Mouse (Mus musculus): ENCODE results near the gene Thap11. TPM values are rescaled to one million over a fixed set of nuclear protein-coding genes. Genes with fewer than 3 reads are reported as not detected.

Gene Thap11
- polyA plus RNA-seq, 1 experiment from 2014 or later = 55.8 TPM

DNA sequence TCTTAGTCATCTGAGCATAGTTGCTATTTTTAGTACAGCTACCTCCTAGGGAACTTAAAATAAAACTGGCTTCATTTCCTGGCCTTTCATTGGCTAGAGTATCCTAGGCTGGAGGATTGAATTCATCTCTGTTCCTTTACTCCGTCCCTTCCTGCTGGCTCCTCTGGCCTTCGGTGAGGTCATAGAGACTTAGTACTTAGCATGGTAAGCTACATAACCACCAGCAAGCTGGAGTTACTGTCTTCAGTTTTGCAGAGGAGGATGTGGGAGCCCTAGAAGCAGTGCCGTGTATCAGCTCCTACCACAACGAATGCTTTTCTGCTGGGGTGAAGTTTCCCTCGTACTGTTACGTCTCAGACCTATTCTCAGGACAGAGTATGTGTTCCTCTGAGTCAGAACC lies 19.4 kb downstream of the Thap11 start:
- Histone ChIP-seq H3K4me2 (no peak overlapping the region), H3K36me3 (peaks cover 74% of the 10 kb centered on the region), H3K9ac (replicated peaks) (no peak overlapping the region), H3K9me3 (replicated peaks) (no peaks in the 10 kb centered on the region), H3K4me3 (replicated peaks) (no peak overlapping the region), H3K27me3 (replicated peaks) (no peaks in the 10 kb centered on the region), H3K4me1 (no peaks in the 10 kb centered on the region), H3K27ac (replicated peaks) (no peak overlapping the region)
- ATAC-seq (ENCODE audit: low FRiP score) = no peak
- WGBS = 89% methylated on average over 6 of the region's 6 CpGs

DNA sequence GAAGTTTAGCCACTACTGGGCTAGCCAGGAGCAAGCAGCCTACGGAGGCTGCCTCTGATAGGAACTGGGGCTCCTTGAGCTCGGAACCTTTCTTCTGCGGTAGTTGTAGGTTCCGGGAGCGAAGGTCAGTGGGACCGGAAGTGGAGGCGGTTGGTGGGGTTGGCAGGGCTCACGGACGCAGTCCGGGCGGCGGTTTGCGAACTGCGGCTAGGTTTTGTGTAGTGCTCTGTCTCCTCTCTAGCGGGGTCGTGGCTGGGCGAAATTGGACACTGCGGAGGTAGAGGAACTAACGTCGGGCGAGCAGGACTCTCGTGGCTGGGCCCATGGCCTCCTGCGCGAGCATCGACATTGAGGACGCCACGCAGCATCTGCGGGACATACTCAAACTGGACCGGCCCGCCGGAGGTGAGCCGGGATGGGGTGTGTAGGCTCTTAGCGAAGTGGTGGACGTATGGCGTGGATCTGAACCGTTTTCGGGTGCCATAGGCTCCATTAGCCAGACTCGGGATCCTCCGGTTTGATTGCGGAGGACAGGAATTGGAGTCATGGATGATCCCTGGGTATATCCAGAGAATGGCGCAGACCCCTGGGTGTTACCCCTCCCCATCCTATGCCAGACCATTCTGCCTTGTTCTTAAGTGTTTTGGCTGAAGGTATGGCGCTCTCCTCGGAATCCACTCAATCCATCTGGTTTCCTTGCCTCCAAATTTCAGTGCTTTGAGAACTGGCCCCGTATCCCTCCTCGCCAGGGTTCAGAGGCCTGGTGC lies 26.0 kb downstream of the Thap11 start, which contains the start of gene Edc4:
Gene Edc4, plus strand, starts transcription at position 128 of the 767 bp plus-strand sequence.
- H3K27ac ChIP-seq (replicated peaks) = peak within 1 kb of the TSS; percentile 70
- no peaks in the 10 kb centered on the region for H3K9me3 ChIP-seq (replicated peaks)
- 1% methylated on average over 45 of the region's 45 CpGs for WGBS
- H3K36me3 ChIP-seq = peaks cover 58% of the 10 kb centered on the region
- H3K4me3 ChIP-seq (replicated peaks) = peak within 1 kb of the TSS; percentile 94
- peaks cover 30% of the 10 kb centered on the region for H3K4me1 ChIP-seq
- H3K27me3 ChIP-seq (replicated peaks) = no peaks in the 10 kb centered on the region
- H3K4me2 ChIP-seq = peak within 1 kb of the TSS; percentile 93
- peak within 1 kb of the TSS; percentile 89 for H3K9ac ChIP-seq (replicated peaks)
- peak; percentile 87 for ATAC-seq (ENCODE audit: low FRiP score)

DNA sequence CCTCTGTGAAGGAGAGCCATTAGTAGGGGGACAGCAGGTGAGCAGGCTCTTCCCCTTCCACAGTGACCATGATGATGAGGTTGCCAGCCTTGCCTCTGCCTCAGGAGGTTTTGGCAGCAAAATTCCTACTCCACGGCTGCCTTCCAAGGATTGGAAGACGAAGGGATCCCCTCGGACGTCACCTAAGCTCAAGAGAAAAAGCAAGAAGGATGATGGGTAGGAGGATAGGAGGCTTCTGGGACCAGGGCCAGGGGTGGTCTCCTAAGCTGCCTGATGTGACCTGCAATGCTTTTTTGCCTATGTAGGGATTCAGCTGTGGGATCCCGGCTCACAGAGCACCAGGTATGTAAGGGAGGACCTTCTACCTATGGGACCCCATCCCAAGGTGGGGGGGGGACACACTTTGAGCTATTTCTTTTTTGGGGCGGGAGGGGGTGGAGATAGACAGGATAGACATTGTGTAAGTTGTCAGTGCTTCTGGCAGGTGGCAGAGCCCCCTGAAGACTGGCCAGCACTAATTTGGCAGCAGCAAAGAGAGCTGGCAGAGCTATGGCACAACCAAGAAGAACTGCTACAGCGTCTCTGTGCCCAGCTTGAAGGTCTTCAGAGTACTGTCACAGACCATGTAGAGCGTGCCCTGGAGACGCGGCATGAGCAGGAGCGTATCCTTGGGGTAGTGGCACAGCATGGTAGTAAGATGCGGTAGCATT lies 35.0 kb downstream of the Thap11 start:
- no peaks in the 10 kb centered on the region for H3K9me3 ChIP-seq (replicated peaks)
- no peak overlapping the region for H3K27ac ChIP-seq (replicated peaks)
- H3K4me3 ChIP-seq (replicated peaks) = no peak overlapping the region
- H3K9ac ChIP-seq (replicated peaks) = no peak overlapping the region
- no peaks in the 10 kb centered on the region for H3K27me3 ChIP-seq (replicated peaks)
- H3K4me1 ChIP-seq = peaks cover 10% of the 10 kb centered on the region
- H3K4me2 ChIP-seq = no peak overlapping the region
- no peak for ATAC-seq (ENCODE audit: low FRiP score)
- WGBS = 93% methylated on average over 12 of the region's 12 CpGs
- peaks cover 87% of the 10 kb centered on the region for H3K36me3 ChIP-seq

DNA sequence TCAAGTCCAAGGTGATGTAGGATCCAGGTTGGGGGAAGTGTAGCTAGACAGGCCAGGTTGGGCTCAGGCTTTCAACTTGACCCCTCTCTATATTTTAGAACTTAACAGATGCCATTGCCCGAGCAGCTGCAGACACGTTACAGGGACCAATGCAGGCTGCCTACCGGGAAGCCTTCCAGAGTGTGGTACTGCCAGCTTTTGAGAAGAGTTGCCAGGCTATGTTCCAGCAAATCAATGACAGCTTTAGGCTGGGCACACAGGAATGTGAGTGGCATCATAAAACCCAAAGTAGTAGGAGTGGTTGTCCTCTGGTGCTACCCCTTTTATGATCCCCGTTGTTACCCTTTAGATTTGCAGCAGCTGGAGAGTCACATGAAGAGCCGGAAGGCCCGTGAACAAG lies 35.9 kb downstream of the Thap11 start:
- Histone ChIP-seq H3K27ac (replicated peaks) (no peak overlapping the region), H3K4me1 (peaks cover 10% of the 10 kb centered on the region), H3K9ac (replicated peaks) (no peak overlapping the region), H3K27me3 (replicated peaks) (no peaks in the 10 kb centered on the region), H3K4me3 (replicated peaks) (no peak overlapping the region), H3K4me2 (no peak overlapping the region), H3K9me3 (replicated peaks) (no peaks in the 10 kb centered on the region), H3K36me3 (peaks cover 77% of the 10 kb centered on the region)
- WGBS = 69% methylated on average over 6 of the region's 6 CpGs
- ATAC-seq (ENCODE audit: low FRiP score) = no peak

DNA sequence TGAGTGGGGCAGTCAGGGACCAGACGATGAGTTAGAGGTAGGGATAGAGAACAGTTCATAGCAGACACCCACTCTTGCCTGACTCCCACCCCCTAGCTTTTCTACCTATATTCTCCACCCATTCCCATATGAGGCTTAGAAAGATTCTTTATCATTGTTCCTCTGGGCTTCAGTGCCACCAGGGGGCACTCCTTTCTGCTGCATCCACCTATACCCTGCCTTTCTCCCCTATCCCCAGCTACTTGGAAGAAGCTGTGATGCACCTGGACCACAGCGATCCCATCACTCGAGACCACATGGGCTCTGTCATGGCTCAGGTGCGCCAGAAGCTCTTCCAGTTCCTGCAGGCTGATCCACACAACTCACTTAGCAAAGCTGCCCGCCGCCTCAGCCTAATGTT lies 37.5 kb downstream of the Thap11 start:
- Histone ChIP-seq H3K4me3 (replicated peaks) (no peak overlapping the region), H3K27ac (replicated peaks) (no peak overlapping the region), H3K9ac (replicated peaks) (no peak overlapping the region), H3K9me3 (replicated peaks) (no peaks in the 10 kb centered on the region), H3K4me1 (peaks cover 10% of the 10 kb centered on the region), H3K4me2 (no peak overlapping the region), H3K36me3 (peaks cover 62% of the 10 kb centered on the region), H3K27me3 (replicated peaks) (no peaks in the 10 kb centered on the region)
- no peak; the same call in 1 of the 2 replicates for ATAC-seq (ENCODE audit: low FRiP score)
- WGBS = 86% methylated on average over 6 of the region's 6 CpGs

DNA sequence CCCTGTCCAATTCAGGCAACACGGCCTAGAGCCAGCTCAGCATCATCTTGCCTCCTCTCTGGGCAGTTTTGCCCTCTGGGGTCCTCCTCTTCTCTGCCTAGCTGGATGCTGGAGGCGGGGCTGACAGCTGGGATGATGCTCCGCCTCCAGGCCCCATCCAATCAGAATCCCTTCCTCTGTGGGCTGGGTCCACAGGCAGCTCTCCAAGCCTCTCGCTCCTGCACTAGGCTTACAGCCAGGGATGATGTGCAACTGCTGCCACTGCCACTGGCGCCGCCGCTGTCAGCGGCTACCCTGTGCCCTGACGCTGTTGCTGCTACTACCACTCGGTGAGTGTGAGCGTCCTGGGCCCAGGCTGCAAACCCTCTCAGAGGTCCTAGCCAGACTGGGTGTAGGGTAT lies 38.4 kb downstream of the Thap11 start, which contains the start of gene Nrn1l:
Gene Nrn1l, plus strand, starts transcription at position 229 of the 400 bp plus-strand sequence.
- Histone ChIP-seq H3K4me1 (peaks cover 10% of the 10 kb centered on the region), H3K27ac (replicated peaks) (peak within 1 kb of the TSS; percentile 60), H3K36me3 (peaks cover 53% of the 10 kb centered on the region), H3K4me2 (peak within 1 kb of the TSS; percentile 33), H3K27me3 (replicated peaks) (no peaks in the 10 kb centered on the region), H3K9ac (replicated peaks) (no peak within 1 kb of the TSS; the same call in 1 of the 2 replicates), H3K4me3 (replicated peaks) (no peak within 1 kb of the TSS), H3K9me3 (replicated peaks) (no peaks in the 10 kb centered on the region)
- ATAC-seq (ENCODE audit: low FRiP score) = peak; percentile 88
- WGBS = 4% methylated on average over 11 of the region's 11 CpGs

DNA sequence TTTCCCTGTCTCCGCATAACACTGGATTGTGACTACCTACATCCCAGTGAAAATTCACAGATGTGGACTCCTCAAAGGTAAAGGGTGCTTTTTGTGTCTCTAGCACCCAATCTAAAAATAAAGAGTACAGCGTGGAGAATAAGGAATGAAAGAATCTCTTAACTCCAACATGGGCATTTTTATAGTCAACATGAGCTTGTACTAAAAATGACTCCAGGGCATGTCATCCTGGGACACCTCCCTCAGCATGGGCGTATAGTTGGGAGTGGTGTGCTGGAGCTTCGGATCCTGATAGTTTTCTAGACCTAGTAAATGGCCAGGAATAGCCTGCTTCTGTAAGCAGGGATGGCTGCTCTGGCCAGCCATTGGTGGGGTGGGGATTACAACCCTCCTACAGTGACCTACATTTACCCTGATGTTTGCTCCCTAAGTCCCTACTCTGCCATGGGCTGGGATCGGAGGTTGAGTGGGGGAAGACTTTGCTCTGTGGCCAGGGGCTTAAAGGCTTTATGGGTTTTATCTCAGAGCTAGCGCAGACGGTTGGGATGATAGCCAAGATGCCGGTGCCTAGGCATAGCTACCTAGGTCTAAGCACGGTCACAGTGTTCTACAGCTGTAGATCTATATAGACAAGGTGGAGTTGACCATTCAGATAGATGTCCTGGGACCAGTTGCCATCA lies 43.0 kb downstream of the Thap11 start:
- no peaks in the 10 kb centered on the region for H3K27me3 ChIP-seq (replicated peaks)
- peaks cover 9% of the 10 kb centered on the region; the same call in 1 of the 2 replicates for H3K36me3 ChIP-seq
- ATAC-seq (ENCODE audit: low FRiP score) = no peak
- WGBS = 84% methylated on average over 9 of the region's 9 CpGs
- H3K4me1 ChIP-seq = peaks cover 22% of the 10 kb centered on the region
- H3K27ac ChIP-seq (replicated peaks) = no peak overlapping the region
- H3K9ac ChIP-seq (replicated peaks) = no peak overlapping the region
- no peak overlapping the region for H3K4me2 ChIP-seq
- no peak overlapping the region for H3K4me3 ChIP-seq (replicated peaks)
- H3K9me3 ChIP-seq (replicated peaks) = no peaks in the 10 kb centered on the region

DNA sequence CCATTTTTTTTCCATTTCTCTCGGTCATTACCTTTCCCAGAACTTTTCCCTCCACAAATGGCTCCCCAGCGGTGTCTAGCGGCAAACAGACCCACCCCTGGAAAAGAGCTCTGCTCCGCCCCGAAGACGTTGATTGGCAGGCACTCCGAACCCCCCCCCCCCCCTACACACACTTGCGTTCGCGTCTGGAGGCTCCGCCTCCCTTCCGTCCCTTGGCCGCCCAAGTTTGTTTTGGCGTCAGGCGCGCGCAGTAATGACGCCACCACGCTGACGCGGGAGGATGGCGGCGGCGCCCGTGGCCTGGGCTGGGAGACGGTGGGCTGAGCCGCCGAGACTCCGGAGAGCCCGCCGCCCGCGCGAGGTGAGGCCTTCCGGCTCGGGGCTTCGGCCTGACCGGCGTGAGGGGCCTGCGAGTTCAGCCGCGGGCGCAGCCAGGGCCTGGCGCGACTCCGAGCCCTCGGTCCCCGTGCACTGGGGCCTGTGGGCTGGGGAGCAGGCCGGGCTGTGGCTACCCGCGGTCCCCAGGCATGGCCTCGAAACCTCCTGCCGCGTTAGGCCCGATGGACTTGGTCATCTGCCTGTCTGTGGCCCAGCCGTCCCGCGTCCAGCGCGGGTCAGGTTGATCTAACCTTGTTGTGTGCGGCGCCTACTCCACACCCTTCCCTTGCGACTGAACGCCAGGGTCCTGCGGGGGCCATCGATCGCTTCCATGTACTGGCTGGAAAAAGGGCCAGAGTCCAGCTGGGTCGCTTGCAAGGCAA lies 45.4 kb downstream of the Thap11 start, which contains the start of gene Pskh1:
Gene Pskh1, plus strand, starts transcription at position 262 of the 761 bp plus-strand sequence.
- peak; percentile 96 for ATAC-seq (ENCODE audit: low FRiP score)

DNA sequence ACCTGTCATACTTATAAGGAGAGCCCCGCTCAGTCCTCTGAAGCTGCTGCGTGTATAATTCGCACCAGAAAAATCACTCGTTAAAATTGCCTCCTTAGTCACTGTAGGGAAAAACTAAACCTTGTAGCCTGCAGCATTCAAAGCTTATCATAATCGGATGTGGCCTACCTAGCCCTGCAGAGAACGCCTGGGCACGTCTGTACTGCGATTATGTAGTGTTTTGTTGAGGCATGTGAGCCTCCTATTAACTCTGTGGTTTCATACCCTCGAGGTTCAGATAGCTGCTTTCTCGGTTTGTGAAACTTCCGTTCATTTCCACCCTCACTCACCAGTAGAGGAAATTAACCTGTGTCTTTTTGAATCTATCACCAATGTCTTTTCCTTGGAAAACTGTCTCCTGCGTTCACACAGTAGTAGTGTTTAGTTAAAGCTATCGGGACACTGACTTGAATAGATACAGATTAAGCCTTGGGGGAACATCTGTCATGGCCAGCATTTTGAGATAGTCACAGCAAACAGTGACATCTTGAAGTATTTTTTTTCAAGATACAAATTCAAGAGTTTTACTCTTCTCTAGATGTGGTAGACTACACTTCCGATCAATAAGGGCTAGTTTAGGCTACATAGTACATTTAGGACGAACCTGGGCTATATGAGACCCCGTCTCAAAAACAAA lies 46.1 kb downstream of the Thap11 start:
- WGBS = 39% methylated on average over 16 of the region's 16 CpGs
- ATAC-seq (ENCODE audit: low FRiP score) = no peak
- peaks cover 12% of the 10 kb centered on the region for H3K4me1 ChIP-seq

More for the DNA sequence above, 45.4 kb downstream of the Thap11 start, which contains the start of gene Pskh1:
- Histone ChIP-seq H3K27ac (replicated peaks) (peak within 1 kb of the TSS; percentile 91), H3K4me1 (peaks cover 12% of the 10 kb centered on the region), H3K27me3 (replicated peaks) (no peaks in the 10 kb centered on the region), H3K36me3 (no peaks in the 10 kb centered on the region), H3K4me2 (peak within 1 kb of the TSS; percentile 74), H3K9ac (replicated peaks) (peak within 1 kb of the TSS; percentile 99), H3K4me3 (replicated peaks) (peak within 1 kb of the TSS; percentile 98), H3K9me3 (replicated peaks) (no peaks in the 10 kb centered on the region)
- WGBS = under 1% methylated on average over 67 of the region's 68 CpGs

More for the DNA sequence above, 46.1 kb downstream of the Thap11 start:
- no peaks in the 10 kb centered on the region for H3K9me3 ChIP-seq (replicated peaks)
- H3K9ac ChIP-seq (replicated peaks) = peak overlapping the region; percentile 99
- no peaks in the 10 kb centered on the region for H3K36me3 ChIP-seq
- H3K27ac ChIP-seq (replicated peaks) = peak overlapping the region; percentile 91
- H3K27me3 ChIP-seq (replicated peaks) = no peaks in the 10 kb centered on the region
- H3K4me2 ChIP-seq = peak overlapping the region; percentile 74
- H3K4me3 ChIP-seq (replicated peaks) = peak overlapping the region; percentile 98

All from neural tube, embryonic 15.5 days (tissue).